Mouse (Mus musculus): ENCODE results near the gene Plin2.
A peak's percentile ranks its signal among the peaks of the same experiment; 100 is the strongest.

Gene Plin2

GRCm38 (mm10) chr4:86669780-86670201, at the start of gene Plin2:
Gene Plin2 (minus strand): TSS chr4:86670060.
- peak; percentile 16 for DNase-seq (ENCODE audit: low spot score)

- no peak for DNase-seq (ENCODE audit: low spot score)
These were observed 49.2 kb upstream of the Plin2 start for GRCm38 (mm10) chr4:86718878-86719577.

- no peak for DNase-seq (ENCODE audit: low spot score)
These were observed 47.3 kb upstream of the Plin2 start for GRCm38 (mm10) chr4:86717176-86717575.

- no peak for DNase-seq (ENCODE audit: low spot score)
These were observed 45.5 kb upstream of the Plin2 start for GRCm38 (mm10) chr4:86715341-86715740.

- peak; percentile 36 for DNase-seq (ENCODE audit: low spot score)
These were observed 43.7 kb upstream of the Plin2 start for GRCm38 (mm10) chr4:86713518-86713917.

- DNase-seq (ENCODE audit: low spot score), result peak; percentile 79
These were observed 42.9 kb upstream of the Plin2 start for GRCm38 (mm10) chr4:86712751-86713195.

- DNase-seq (ENCODE audit: low spot score), result no peak
These were observed 40.9 kb upstream of the Plin2 start for GRCm38 (mm10) chr4:86710666-86711215.

GRCm38 (mm10) chr4:86710034-86710650, 40.3 kb upstream of the Plin2 start:
- DNase-seq (ENCODE audit: low spot score), result no peak

- no peak for DNase-seq (ENCODE audit: low spot score)
These were observed 38.9 kb upstream of the Plin2 start for GRCm38 (mm10) chr4:86708801-86709200.

GRCm38 (mm10) chr4:86699161-86699865, 29.5 kb upstream of the Plin2 start:
- no peak for DNase-seq (ENCODE audit: low spot score)

GRCm38 (mm10) chr4:86696890-86697289, 27.0 kb upstream of the Plin2 start:
- DNase-seq (ENCODE audit: low spot score), result peak; percentile 48

GRCm38 (mm10) chr4:86695081-86695480, 25.2 kb upstream of the Plin2 start:
- no peak for DNase-seq (ENCODE audit: low spot score)

- no peak for DNase-seq (ENCODE audit: low spot score)
These were observed 23.1 kb upstream of the Plin2 start for GRCm38 (mm10) chr4:86692931-86693330.

GRCm38 (mm10) chr4:86691290-86691689, 21.4 kb upstream of the Plin2 start:
- no peak for DNase-seq (ENCODE audit: low spot score)

GRCm38 (mm10) chr4:86690768-86691167, 20.9 kb upstream of the Plin2 start:
- no peak for DNase-seq (ENCODE audit: low spot score)

- DNase-seq (ENCODE audit: low spot score), result peak; percentile 27
These were observed 20.3 kb upstream of the Plin2 start for GRCm38 (mm10) chr4:86690194-86690593.

- DNase-seq (ENCODE audit: low spot score), result no peak
These were observed 19.3 kb upstream of the Plin2 start for GRCm38 (mm10) chr4:86689056-86689735.

GRCm38 (mm10) chr4:86686564-86686963, 16.7 kb upstream of the Plin2 start:
- no peak for DNase-seq (ENCODE audit: low spot score)

GRCm38 (mm10) chr4:86686009-86686366, 16.1 kb upstream of the Plin2 start:
- no peak for DNase-seq (ENCODE audit: low spot score)

- no peak for DNase-seq (ENCODE audit: low spot score)
These were observed 15.6 kb upstream of the Plin2 start for GRCm38 (mm10) chr4:86685231-86686008.

GRCm38 (mm10) chr4:86684806-86685205, 14.9 kb upstream of the Plin2 start:
- no peak for DNase-seq (ENCODE audit: low spot score)
